Mouse (Mus musculus) lung, postnatal 14 days (tissue): ENCODE measurements around the gene Dhx57.
"Not testable (repeated sequence)": the region's sequence is repeated elsewhere in the genome, so short reads cannot be mapped to it uniquely, and the experiment has no call there.

Experiments used
- DNase-seq: peaks from one replicate; pipeline ENCODE4 v3.0.0; 2021

Gene Dhx57

GRCm38 (mm10) chr17:80252757-80253525, 37.3 kb downstream of the Dhx57 start:
- peak; percentile 26 for DNase-seq

GRCm38 (mm10) chr17:80243116-80243515, 47.2 kb downstream of the Dhx57 start:
- DNase-seq = peak; percentile 27

DNA sequence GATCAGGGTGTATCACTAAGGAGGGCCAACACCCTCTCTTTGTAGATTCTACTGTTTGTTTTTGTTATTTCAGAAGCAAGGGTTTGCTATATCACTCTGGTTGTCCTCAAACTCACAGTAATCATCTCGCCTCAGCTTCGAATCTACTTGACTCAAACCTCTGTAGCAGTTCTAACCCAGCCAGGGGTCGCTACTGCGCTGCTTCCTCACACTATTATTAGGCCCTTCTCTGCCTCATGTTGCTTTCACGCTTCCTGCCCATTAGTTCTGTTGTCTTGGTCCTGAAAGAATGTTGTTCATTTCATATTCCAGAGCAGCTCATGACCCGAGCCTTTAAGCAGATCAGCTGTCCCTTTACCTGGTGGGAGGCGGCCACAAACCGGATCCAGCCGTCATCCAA, 48.7 kb downstream of the Dhx57 start:
- no peak for DNase-seq

- DNase-seq = no peak
Observed at GRCm38 (mm10) chr17:80237475-80237874, 52.8 kb downstream of the Dhx57 start.

DNA sequence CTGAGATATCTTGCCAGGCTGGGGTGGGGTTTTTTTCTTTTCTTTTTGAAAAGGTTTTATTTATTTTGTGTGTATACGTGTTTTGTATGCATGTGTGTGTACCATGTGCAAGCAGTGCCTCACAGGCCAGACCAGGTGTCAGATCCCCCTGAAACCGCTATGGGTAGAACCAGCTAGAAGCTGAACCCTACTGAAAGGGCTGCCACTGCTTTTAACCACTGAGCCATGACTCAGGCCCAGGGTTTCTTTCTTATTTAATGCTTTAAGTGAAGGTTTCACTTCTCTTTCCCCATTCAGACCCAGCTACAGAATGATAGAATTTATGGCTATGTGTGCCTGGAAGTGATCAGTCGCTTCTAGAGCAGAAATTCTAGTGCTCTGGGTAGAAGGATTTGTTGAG, 53.5 kb downstream of the Dhx57 start:
- DNase-seq = no peak

GRCm38 (mm10) chr17:80235477-80235876, 54.8 kb downstream of the Dhx57 start:
- no peak for DNase-seq

GRCm38 (mm10) chr17:80234376-80234775, 55.9 kb downstream of the Dhx57 start:
- no peak for DNase-seq

DNA sequence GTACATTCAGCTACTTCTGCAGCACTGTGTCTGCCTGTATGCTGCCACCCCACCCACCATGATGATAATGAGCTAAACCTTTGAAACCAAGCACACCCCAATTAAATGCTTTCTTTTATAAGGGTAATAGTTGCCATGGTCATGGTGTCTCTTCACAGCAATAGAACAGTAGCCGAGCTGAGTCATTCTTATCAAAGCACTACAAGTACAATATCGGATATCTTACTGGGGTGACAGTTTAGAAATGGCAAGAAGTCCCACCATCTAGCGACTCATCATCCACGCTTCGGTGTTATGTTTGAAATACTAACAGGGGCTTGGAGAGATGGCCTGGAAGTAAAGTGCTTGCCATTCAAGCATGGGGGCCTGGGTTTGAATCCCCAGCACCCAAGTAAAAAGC, 56.4 kb downstream of the Dhx57 start:
- no peak for DNase-seq

DNA sequence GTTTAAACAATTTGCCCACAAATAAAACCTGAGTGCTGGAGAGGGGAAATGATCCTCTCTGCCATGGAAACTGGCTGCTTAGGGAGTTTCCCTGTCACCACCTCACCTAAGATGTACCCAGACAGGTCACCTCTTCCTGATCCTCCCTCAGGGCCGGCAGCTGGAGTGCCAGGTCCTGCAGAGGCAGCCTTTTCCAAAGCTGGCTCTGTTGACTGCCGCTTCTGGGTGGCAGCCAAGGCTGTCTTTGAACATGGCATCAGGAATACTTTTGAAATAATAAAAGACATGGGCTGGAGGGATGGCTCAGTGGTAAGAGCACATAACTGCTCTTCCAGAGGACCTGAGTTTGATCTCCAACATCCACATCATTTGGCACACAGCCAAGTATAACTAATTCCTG, 60.9 kb downstream of the Dhx57 start:
- no peak for DNase-seq

- not testable (repeated sequence) for DNase-seq
Observed at GRCm38 (mm10) chr17:80225142-80225541, 65.1 kb downstream of the Dhx57 start.

DNA sequence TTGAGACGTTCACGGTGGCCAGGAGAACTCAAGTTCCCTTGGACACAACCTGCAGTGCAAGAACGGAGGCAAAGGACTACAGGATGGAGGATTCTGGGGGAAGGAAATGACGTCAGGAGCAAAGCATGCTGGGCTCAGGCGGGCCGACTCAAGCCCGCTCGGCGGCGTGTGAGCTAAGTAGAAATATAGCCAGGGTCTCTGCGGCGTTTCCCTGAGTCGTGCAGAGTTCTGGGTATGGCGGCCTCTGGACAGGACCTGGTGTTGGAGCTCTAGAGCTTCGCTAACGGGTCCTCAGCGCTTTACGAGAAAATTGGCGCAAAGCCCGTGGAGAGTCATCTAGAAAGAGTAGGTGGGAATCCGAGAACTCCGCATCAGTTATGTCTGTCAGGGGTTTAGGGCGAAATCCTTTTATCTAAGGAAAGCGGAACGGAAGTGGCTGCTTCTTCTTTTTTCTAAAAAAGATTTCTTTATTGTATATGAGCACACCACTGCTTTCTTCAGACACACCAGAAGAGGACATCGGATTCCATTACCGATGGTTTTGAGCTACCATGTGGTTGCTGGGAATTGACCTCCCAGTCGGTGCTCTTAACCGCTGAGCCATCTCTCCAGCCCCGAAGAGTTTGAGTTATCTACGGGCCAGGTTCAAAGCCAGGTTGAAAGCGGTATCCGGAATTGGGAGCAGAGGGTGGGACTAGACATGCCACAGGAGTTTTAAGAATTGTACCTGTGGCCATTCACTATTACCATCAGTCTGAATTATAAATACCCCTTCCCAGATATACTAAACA, 65.8 kb downstream of the Dhx57 start, which contains the start of gene Gemin6:
Gene Gemin6, plus strand, starts transcription at position 116 of the 791 bp plus-strand sequence.
- DNase-seq = peak; percentile 80

GRCm38 (mm10) chr17:80223829-80224228, 66.4 kb downstream of the Dhx57 start:
- DNase-seq = no peak

DNA sequence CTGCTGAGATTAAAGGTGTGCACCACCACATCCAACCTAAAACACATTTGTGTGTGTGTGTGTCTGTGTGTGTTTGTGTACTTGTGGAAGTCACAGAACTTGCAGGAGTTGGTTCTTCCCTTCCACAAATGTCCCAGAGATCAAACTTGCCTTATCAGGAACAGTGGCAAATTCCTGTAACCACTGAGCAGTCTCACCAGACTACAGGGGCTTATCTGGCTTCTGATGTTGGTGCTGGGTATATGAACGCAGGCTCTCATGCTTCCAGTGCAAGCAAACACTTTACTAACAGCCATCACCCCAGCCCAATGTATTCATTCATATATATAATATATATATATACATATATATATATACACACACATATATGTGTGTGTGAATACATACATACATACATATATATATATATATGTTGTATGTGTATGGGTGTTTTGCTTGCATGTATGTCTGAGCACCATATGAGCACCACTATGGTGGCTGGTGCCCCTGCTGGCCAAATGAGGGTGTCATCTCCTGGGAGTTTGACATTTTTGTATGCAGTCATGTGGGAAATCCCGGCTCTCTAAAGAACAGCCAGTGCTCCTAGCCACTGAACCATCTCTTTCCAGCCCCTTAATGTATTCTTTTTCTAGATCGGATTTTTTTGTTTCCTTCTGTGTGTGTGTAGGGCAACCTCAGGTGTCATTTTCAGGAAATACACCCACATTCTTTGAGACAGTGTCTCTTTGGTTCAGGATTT, 68.2 kb downstream of the Dhx57 start:
- DNase-seq = no peak

DNA sequence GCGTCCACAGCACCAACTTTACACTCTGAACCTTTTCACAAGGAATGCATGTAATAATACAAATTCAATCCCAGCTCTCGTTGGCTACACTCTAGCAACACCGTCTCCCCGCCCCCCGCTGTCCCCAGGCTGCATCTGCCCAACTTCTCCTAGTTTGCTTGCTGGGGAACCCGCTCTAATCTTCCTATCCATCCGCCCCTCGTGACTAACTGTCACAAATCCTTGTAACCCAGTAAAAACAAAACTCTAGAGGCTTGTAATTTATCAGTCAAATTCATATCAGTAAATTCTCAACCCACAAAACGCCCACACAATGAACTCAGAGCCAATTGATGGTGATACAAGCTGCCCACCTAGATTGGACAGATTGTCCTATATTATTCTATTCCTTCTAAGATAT, 69.1 kb downstream of the Dhx57 start:
- no peak for DNase-seq

- no peak for DNase-seq
Observed at GRCm38 (mm10) chr17:80220131-80220530, 70.1 kb downstream of the Dhx57 start.

DNA sequence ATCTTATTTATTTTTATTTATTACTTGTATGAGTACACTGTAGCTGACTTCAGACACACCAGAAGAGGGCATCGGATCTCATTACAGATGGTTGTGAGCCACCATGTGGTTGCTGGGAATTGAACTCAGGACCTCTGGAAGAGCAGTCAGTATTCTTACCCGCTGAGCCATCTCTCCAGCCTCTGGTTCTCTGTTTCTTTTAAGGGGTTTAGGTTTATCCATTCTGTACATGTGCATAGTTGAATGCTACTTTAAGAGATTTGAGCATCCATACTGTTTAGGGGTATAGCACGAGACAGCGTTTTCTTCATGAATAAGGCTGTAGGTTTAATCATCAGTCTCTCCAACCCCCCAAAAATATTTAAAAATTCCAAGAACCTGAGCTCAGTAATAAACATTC, 76.3 kb downstream of the Dhx57 start:
- not testable (repeated sequence) for DNase-seq

- DNase-seq = peak; percentile 99
Observed at GRCm38 (mm10) chr17:80206671-80207581, 83.3 kb downstream of the Dhx57 start, which contains the start of the genes Srsf7 and Ttc39d. TSS of gene Srsf7 (minus strand) at chr17:80207307. TSS of gene Ttc39d (plus strand) at chr17:80207460.

- no peak for DNase-seq
Observed at GRCm38 (mm10) chr17:80206301-80206670, 84.0 kb downstream of the Dhx57 start.

DNA sequence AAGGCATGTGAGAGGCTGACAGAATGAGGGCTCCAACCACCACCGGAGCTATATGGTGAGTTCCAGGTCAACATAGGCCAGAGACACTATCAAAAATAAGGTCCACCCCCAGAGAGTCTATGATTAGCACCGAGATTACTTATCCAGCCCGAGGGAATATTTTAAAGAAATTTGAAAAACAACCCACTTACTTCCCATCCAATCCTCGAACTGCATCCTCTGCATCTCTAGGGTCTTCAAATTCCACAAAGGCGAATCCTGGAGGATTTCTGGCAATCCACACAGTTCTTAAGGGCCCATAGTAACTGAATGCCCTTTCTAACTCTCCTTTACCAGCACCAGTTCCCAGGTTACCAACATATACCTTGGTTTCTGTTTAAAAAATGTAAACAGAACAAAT, 84.6 kb downstream of the Dhx57 start:
- DNase-seq = no peak

DNA sequence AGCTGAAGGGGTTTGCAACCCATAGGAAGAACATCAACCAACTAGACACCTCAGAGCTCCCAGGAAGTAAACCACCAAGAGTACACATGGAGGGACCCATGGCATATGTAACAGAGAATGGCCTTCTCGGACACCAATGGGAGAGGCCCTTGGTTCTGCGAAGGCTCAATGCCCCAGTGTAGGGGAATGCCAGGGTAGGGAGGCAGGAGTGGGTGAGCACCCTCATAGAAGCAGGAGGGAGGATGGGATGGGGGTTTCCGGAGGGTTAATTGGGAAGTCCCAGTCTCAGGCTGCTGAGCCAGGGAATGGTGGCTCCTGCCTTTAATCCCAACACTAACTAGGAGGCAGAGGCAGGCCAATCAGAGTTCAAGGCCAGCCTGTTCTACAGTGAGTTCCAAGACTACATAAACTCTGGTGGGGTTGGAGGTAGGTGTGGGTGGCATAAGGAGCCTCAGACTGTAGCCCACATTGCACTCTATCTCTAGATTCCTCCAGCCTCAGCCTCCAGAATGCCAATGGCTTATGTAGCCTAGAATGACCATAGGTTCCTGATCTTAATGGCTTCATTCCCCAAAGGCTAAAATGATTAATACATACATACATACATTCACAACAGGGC, 91.0 kb downstream of the Dhx57 start:
- DNase-seq = no peak

DNA sequence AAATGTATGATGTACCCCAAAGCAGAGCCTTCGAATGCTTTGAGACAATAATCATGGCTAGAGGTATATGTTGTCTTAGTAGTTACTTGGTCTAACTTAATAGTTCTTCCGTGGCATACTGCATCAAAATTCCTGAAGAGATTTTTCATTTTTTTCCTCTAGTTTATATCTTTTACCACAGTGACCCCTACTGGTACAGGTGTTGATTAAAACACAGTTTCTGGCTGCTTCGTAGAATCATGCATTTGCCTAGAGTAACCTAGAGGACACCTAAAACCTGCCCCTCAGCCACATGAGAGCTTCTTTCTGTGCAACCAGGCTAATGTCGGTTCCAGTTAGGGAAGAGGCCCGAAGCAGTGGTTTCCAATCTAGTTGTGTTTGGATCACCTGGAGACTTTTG, 97.2 kb downstream of the Dhx57 start:
- no peak for DNase-seq
